Mouse (Mus musculus): ENCODE measurements around the gene Treml2.

The Treml2 gene

GRCm38 (mm10) chr17:48299203-48299602, at the start of gene Treml2:
Gene Treml2, plus strand, starts transcription at chr17:48299498.
- no peak for DNase-seq (ENCODE audit: low read depth)

- DNase-seq (ENCODE audit: low read depth), result no peak
Measured at GRCm38 (mm10) chr17:48249501-48249900, 49.8 kb upstream of the Treml2 start.

- no peak for DNase-seq (ENCODE audit: low read depth)
Measured at GRCm38 (mm10) chr17:48250631-48251030, 48.7 kb upstream of the Treml2 start.

GRCm38 (mm10) chr17:48256575-48256974, 42.7 kb upstream of the Treml2 start:
- no peak for DNase-seq (ENCODE audit: low read depth)

- no peak for DNase-seq (ENCODE audit: low read depth)
Measured at GRCm38 (mm10) chr17:48261868-48262267, 37.4 kb upstream of the Treml2 start.

GRCm38 (mm10) chr17:48263741-48264362, 35.4 kb upstream of the Treml2 start, which contains the start of gene Treml4:
Gene Treml4, plus strand, starts transcription at chr17:48264295.
- DNase-seq (ENCODE audit: low read depth), result no peak

- DNase-seq (ENCODE audit: low read depth), result no peak
Measured at GRCm38 (mm10) chr17:48264662-48265061, 34.6 kb upstream of the Treml2 start.

GRCm38 (mm10) chr17:48266138-48266537, 33.2 kb upstream of the Treml2 start:
- DNase-seq (ENCODE audit: low read depth), result no peak

GRCm38 (mm10) chr17:48266610-48267304, 32.5 kb upstream of the Treml2 start:
- DNase-seq (ENCODE audit: low read depth), result no peak

GRCm38 (mm10) chr17:48267591-48267990, 31.7 kb upstream of the Treml2 start:
- no peak for DNase-seq (ENCODE audit: low read depth)

GRCm38 (mm10) chr17:48268276-48268675, 31.0 kb upstream of the Treml2 start:
- no peak for DNase-seq (ENCODE audit: low read depth)

GRCm38 (mm10) chr17:48269833-48270232, 29.5 kb upstream of the Treml2 start:
- no peak for DNase-seq (ENCODE audit: low read depth)

GRCm38 (mm10) chr17:48272158-48272557, 27.1 kb upstream of the Treml2 start:
- no peak for DNase-seq (ENCODE audit: low read depth)

GRCm38 (mm10) chr17:48272598-48272997, 26.7 kb upstream of the Treml2 start:
- DNase-seq (ENCODE audit: low read depth), result no peak

- DNase-seq (ENCODE audit: low read depth), result no peak
Measured at GRCm38 (mm10) chr17:48274098-48274497, 25.2 kb upstream of the Treml2 start.

GRCm38 (mm10) chr17:48274885-48275284, 24.4 kb upstream of the Treml2 start:
- peak; percentile 83 for DNase-seq (ENCODE audit: low read depth)

- DNase-seq (ENCODE audit: low read depth), result no peak
Measured at GRCm38 (mm10) chr17:48275736-48276135, 23.6 kb upstream of the Treml2 start.

- no peak for DNase-seq (ENCODE audit: low read depth)
Measured at GRCm38 (mm10) chr17:48278381-48278780, 20.9 kb upstream of the Treml2 start.

- no peak for DNase-seq (ENCODE audit: low read depth)
Measured at GRCm38 (mm10) chr17:48279002-48279401, 20.3 kb upstream of the Treml2 start.

- no peak for DNase-seq (ENCODE audit: low read depth)
Measured at GRCm38 (mm10) chr17:48280943-48281738, 18.2 kb upstream of the Treml2 start.

GRCm38 (mm10) chr17:48281739-48282085, 17.6 kb upstream of the Treml2 start:
- DNase-seq (ENCODE audit: low read depth), result no peak

- DNase-seq (ENCODE audit: low read depth), result no peak
Measured at GRCm38 (mm10) chr17:48286765-48287164, 12.5 kb upstream of the Treml2 start.

GRCm38 (mm10) chr17:48287276-48287675, 12.0 kb upstream of the Treml2 start:
- DNase-seq (ENCODE audit: low read depth), result no peak

All from c-Kit-positive CD71-negative TER-119-negative erythroid progenitor cells, embryonic 14.5 days (primary cell).